Mouse (Mus musculus) heart, adult 11 months (tissue): ENCODE data around the gene Sema4g.
A peak's percentile ranks its signal among the peaks of the same experiment; 100 is the strongest.

Experiments used
- DNase-seq: peaks from one replicate; pipeline ENCODE4 v3.0.0; 2022

Gene Sema4g

GRCm38 (mm10) chr19:44988831-44989566 lies at the start of gene Sema4g:
Sema4g (plus strand) TSS chr19:44989101.
- DNase-seq = peak; percentile 92

DNA sequence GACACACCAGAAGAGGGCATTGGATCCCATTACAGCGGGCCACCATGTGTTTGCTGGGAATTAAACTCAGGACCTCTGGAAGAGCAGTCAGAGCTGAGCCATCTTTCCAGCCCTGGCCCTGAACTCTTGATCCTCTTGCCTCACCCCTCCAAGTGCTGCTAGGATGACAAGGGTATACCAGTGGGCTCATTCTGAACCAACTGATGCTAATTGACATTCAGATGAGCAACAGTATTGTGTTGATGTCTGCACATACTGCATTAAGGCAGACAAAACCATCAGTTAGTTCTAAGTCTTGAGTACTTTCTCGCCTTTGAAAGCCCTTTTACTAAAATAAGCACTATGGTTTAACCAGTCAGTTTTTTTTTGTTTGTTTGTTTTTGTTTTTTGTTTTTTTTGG lies 29.3 kb upstream of the Sema4g start:
- DNase-seq = no peak

DNA sequence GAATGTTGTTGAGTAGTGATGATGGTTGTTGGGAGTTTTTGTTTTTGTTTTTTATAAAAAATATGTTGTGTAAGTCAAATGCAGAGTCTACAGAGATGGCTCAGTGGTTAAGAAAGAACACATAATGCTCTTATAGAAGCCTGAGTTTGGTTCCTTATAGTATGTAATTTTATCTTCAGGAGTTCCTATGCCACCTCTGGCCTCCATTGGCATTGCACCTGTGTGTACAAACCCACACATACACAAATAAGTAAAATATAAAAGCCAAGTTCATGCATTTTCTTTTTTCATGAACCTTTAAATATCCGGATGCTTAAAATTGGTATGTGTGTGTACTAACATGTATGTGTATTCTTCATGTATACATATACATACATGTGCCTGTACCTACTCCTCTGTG lies 22.9 kb upstream of the Sema4g start:
- no peak for DNase-seq

GRCm38 (mm10) chr19:44968329-44968728 lies 20.6 kb upstream of the Sema4g start:
- no peak for DNase-seq

DNA sequence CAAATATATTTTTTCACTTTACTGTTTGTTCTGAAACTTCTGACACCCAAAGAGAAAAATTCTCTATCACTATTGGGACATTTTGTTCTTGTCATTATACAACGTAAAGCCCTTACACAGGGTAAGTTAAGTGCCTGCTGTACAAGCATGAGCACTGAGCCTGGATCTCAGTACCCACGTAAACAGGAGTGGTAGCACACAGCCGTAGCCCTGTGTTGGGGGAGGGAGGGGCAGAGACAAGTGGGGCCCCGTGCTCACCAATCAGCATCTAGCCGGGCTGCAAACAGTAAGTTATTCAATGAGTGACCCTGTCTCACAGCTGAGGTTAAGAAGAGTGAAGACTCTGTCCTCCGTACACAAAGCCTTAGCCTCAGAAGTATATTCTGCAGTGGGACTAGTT lies 12.3 kb upstream of the Sema4g start:
- DNase-seq = peak; percentile 57

- DNase-seq = peak; percentile 54
Measured at GRCm38 (mm10) chr19:44977148-44977547, 11.8 kb upstream of the Sema4g start.

GRCm38 (mm10) chr19:44980787-44981186 lies 8.1 kb upstream of the Sema4g start:
- no peak for DNase-seq

DNA sequence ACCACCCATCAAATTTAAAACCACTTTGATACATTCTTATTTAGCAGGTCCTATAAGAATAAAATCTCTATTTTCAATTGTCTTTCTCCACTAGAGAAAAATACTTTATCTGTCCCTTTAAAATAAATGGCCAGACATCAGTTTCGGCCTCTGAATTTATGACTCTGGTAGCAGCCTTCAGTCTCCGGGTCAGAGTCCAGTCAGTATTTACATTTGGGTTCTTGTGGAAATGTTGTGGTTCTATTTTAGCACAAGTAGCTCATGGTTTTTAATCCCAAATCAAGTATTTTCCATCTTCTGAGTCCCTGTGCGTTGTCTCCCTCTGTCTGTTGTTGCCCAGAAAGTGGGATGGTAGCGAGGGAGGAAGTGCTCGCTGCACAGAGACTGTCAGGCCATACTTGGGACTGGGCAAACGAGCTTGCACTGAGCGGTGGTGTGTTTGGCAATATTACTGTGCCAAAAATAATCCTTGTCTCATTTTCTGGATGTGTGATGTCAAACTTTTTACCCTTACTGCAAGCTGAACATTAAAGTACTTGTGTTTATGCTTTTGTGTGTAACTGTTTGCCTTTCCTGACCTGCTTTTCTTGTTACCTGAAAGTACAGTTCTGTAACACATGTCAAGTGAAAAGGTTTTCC lies 6.3 kb upstream of the Sema4g start:
- peak; percentile 43 for DNase-seq

GRCm38 (mm10) chr19:44983366-44983765 lies 5.5 kb upstream of the Sema4g start:
- peak; percentile 75 for DNase-seq

- peak; percentile 66 for DNase-seq
Measured at GRCm38 (mm10) chr19:44984420-44984819, 4.5 kb upstream of the Sema4g start.

DNA sequence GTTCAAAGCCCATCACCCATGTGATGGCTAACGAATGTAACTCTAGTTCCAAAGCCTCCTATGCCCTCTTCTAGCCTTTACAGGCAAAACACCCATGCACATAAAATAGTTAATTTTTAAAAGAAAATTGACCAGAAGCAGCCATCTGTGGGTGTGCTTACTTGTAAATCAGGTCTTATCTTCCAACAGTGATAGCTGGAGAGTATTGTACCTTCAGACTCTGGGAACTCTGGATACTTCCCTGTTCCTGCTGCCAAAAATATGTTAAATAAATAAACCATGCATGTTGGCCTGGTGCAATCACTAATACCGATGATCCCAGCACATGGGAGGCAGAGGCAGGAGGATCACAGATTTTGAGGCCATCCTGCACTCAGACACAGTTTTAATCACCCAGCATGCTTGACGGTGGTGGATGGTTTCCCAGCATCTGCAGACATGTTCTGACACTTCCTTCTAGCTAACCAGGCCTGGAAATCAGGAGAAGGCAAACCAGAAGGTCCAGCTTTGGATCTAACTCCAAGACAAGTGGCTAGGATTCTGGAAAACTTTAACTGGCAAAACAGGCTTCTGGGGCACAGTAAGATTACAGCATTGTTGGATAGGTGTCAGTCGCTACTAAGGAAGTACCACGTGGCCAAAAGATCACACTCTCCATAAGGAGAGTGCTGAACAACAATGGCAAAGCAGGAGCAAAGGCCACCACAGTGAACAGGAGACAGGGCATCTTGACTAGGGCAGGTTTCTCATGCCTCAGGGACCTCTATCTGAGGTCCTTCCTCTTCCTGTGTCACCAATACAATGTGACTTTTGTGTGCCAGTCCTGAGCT lies 3.5 kb upstream of the Sema4g start:
- peak; percentile 44 for DNase-seq

GRCm38 (mm10) chr19:44987004-44987403 lies 1.9 kb upstream of the Sema4g start:
- peak; percentile 77 for DNase-seq

DNA sequence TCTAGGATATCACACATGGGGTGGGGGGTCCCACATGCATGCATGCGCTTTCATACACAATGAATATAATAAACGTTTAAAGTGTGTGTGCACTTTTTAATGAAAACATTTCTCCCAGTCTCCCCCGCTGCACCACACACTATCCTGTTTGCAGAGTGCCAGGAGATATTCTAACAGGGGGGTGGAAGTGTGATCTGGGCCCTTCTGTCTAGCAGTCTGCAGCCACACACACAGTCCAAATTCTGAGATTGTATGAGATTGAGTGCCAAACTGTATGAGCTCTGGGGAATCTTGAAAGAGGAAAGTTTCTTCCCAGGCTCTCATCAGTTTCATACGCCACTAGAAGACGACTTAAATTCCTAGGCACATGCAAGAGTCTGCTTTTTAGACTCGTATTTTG lies 1.1 kb upstream of the Sema4g start:
- DNase-seq = peak; percentile 77

- peak; percentile 70 for DNase-seq
Measured at GRCm38 (mm10) chr19:44988321-44988720, 580 bp upstream of the Sema4g start.

- DNase-seq = peak; percentile 88
Measured at GRCm38 (mm10) chr19:44989567-44990495, 930 bp downstream of the Sema4g start.

- peak; percentile 79 for DNase-seq
Measured at GRCm38 (mm10) chr19:44991031-44991430, 2.1 kb downstream of the Sema4g start.

- peak; percentile 88 for DNase-seq
Measured at GRCm38 (mm10) chr19:44992246-44992645, 3.3 kb downstream of the Sema4g start.

DNA sequence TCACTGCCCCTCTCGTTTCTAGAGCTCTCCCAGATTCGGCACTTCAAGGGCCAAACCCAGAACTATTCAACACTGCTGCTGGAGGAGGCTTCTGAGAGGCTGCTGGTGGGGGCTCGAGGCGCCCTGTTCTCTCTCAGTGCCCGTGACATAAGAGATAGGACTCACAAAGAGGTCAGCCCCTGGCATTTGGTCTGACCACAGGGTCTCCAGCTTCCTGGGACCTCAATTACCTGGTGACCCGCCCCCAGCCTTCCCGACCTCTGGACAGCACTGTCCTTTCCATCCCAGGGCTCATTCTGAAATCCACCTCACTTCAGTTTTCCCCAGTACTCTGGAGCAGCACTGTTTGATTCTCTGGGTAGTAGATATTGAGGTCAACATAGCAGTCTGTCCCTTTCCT lies 3.8 kb downstream of the Sema4g start:
- DNase-seq = peak; percentile 76

DNA sequence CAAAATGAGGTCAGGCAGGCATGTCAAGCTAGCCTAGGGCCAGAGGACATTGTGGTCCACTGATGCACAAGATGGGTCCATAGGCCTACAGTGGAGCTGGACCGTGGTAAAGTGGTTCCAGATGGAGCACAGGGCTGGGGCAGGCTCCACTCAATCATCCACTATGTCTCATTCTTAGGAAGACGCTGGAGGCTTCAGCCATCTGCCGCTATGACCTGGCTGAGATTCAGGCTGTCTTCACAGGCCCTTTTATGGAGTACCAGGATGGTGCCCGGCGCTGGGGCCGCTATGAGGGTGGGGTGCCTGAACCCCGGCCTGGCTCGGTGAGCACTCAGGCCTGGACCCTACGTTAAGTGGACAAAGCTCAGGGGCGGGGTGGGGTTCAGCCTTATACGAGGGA lies 8.9 kb downstream of the Sema4g start:
- DNase-seq = no peak

GRCm38 (mm10) chr19:44999647-45000046 lies 10.7 kb downstream of the Sema4g start:
- no peak for DNase-seq

GRCm38 (mm10) chr19:45002301-45002700 lies 13.4 kb downstream of the Sema4g start:
- peak; percentile 83 for DNase-seq

- DNase-seq = peak; percentile 88
Measured at GRCm38 (mm10) chr19:45003740-45004516, 15.0 kb downstream of the Sema4g start.
